Mouse (Mus musculus) heart, adult 2 months (tissue): ENCODE data around the gene Trmt5.

Experiments used
- CTCF ChIP-seq: fragments of 200-600 bp; IDR thresholded peaks from 2 replicates; pipeline ENCODE4 v1.8.1; 2022; ENCODE audit warnings: antibody characterized with exemption, mild to moderate bottlenecking, moderate library complexity
- POLR2A ChIP-seq: fragments of 200-500 bp; IDR thresholded peaks from 2 replicates; pipeline ENCODE4 v1.6.1; 2011; ENCODE audit warnings: mild to moderate bottlenecking, low read depth, low read length, control low read depth; ENCODE audit not compliant: insufficient read depth

DNA sequence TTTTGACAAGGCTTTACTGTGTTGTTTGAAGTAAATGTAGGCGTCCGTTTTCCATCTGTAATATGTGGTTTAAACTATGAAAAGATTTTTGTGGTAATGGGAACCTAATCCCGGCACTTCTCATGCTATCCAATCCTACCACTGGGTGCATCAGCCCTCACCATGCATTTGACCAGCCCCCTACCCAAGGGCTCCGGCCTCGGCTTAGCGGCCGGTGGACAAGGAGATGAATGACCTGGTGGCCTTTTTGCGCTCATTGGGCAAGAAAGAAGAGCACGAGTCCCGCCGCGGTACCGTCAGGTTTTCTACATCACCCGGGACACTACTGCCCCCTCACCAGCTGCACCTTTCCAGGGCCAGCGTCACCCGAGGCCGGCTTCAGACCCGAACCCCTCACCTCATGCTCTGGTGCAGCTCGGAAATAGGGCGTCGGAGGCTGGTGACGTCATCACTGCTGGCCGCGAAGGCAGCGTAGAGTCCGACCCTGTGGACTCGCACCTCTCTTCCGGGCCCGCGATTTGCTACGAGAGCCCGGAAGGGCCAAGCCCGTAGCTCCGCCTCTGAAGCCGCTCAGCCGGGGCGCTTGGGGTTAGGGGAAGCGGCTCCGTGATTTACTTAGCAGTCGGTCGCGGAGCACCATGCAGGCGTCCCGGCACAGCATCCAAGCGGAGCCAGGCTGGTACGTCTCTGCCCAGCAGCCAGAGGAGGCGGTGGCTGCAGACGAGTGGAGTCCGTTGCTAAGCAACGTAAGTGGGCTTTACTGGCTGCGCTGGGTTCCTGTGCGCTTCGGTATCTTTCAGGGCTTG, at the start of gene Trmt5, which contains the start of gene Slc38a6:
- TF ChIP-seq CTCF, result no peak
- peak; percentile 69 for TF ChIP-seq POLR2A
